Mouse (Mus musculus) B cell, adult (primary cell): ENCODE measurements around the gene Ppy. TPM values are rescaled to one million over a fixed set of nuclear protein-coding genes. Genes with fewer than 3 reads are reported as not detected.

Source experiments
- total RNA-seq: library from RNA; stranded (reverse); gene quantifications from 4 replicates; pipeline ENCODE4 v1.2.4, GENCODE M21; 2023; ENCODE audit not compliant: inconsistent age

Ppy gene
- total RNA-seq, result not detected in 4 replicates

GRCm38 (mm10) chr11:102101219-102101618 is at the start of gene Ppy:
Ppy (minus strand) TSS chr11:102101319.

GRCm38 (mm10) chr11:102145471-102146001 is 44.4 kb upstream of the Ppy start, which contains the start of gene Nags:
Nags (plus strand) TSS chr11:102145513.

GRCm38 (mm10) chr11:102107732-102108131 is 6.6 kb upstream of the Ppy start, which contains the start of gene Pyy:
Pyy (minus strand) TSS chr11:102107832.

GRCm38 (mm10) chr11:102087931-102088898 is 12.9 kb downstream of the Ppy start, which contains the start of gene Mpp2:
Mpp2 (minus strand) TSS chr11:102088515.

Other genes starting within 250 kb of the Ppy start
- gene Meox1, start 206.9 kb downstream of the Ppy start, total RNA-seq, result 0.64 to 1.0 TPM (median 0.83 TPM) in 4 replicates
- not detected in 4 replicates for gene Sost, start 134.3 kb downstream of the Ppy start, total RNA-seq
- gene Cfap97d1, start 117.0 kb downstream of the Ppy start, total RNA-seq, result not detected in 4 replicates
- gene Dusp3, start 114.3 kb downstream of the Ppy start, total RNA-seq, result 28.7 to 32.8 TPM (median 30.5 TPM) in 4 replicates
- gene Mpp3, start 72.9 kb downstream of the Ppy start, total RNA-seq, result not detected in 4 replicates
- not detected in 4 replicates for gene Cd300lg, start 59.8 kb downstream of the Ppy start, total RNA-seq
- not detected in 4 replicates for gene Mpp2, start 12.8 kb downstream of the Ppy start, total RNA-seq
- gene Pyy, start 6.5 kb upstream of the Ppy start, total RNA-seq, result not detected in 4 replicates
- gene Nags, start 44.2 kb upstream of the Ppy start, total RNA-seq, result not detected in 4 replicates
- 6.8 to 13.3 TPM (median 10.4 TPM) in 4 replicates for gene Tmem101, start 55.1 kb upstream of the Ppy start, total RNA-seq
- gene Lsm12, start 84.0 kb upstream of the Ppy start, total RNA-seq, result 50.5 to 63.1 TPM (median 55.9 TPM) in 4 replicates
- 37.1 to 44.6 TPM (median 41.9 TPM) in 4 replicates for gene G6pc3, start 88.3 kb upstream of the Ppy start, total RNA-seq
- gene Hdac5, start 128.8 kb upstream of the Ppy start, total RNA-seq, result 121 to 153 TPM (median 136 TPM) in 4 replicates
- gene BC030867, start 147.6 kb upstream of the Ppy start, total RNA-seq, result 0.51 to 2.6 TPM (median 1.4 TPM) in 4 replicates
- gene Asb16, start 167.4 kb upstream of the Ppy start, total RNA-seq, result not detected in 4 replicates
- gene Tmub2, start 183.6 kb upstream of the Ppy start, total RNA-seq, result 42.2 to 49.5 TPM (median 48.4 TPM) in 4 replicates
- gene Atxn7l3, start 195.3 kb upstream of the Ppy start, total RNA-seq, result 67.0 to 74.5 TPM (median 69.7 TPM) in 4 replicates
- gene Ubtf, start 218.4 kb upstream of the Ppy start, total RNA-seq, result 145 to 164 TPM (median 151 TPM) in 4 replicates